Mouse (Mus musculus) CH12.LX (cell line): ENCODE measurements around the gene Klhl35. TPM values are rescaled to one million over a fixed set of nuclear protein-coding genes. Genes with fewer than 3 reads are reported as not detected.

Experiments
- DNase-seq: peaks from one replicate; pipeline ENCODE4 v3.0.0-alpha.2; 2013; ENCODE audit errors: extremely low read depth
- H3K27ac ChIP-seq: 2 replicates; pipeline ENCODE4 v1.5.1; 2012; ENCODE audit warnings: low read depth, mild to moderate bottlenecking, control low read depth, moderate library complexity; ENCODE audit not compliant: insufficient read depth
- H3K27me3 ChIP-seq: replicated peaks from 2 replicates; pipeline ENCODE3; 2012; ENCODE audit warnings: inconsistent platforms
- H3K36me3 ChIP-seq, 2 experiments: replicated peaks in 1 of 2; 2 replicates each; pipeline versions ENCODE3 to v1.6.1; 2012; ENCODE audit warnings: inconsistent platforms in 1 of 2, low read length in 1 of 2, mild to moderate bottlenecking in 1 of 2, mixed read lengths in 1 of 2, moderate library complexity in 1 of 2; ENCODE audit not compliant: control insufficient read depth in 1 of 2, insufficient read depth in 1 of 2
- H3K4me1 ChIP-seq, 2 experiments: 2 replicates each; pipeline ENCODE4 v1.6.1; 2012; ENCODE audit warnings: inconsistent platforms in 1 of 2, moderate library complexity in 1 of 2; ENCODE audit not compliant: insufficient read depth in 2 of 2, control insufficient read depth in 1 of 2
- H3K4me2 ChIP-seq: 2 replicates; pipeline ENCODE4 v1.6.1; 2012; ENCODE audit warnings: low read depth, mild to moderate bottlenecking, control low read depth; ENCODE audit not compliant: poor library complexity, insufficient read depth, severe bottlenecking
- H3K4me3 ChIP-seq, 3 experiments: fragments of 150-350 bp in 1 of 3; sonication (generic) in 1 of 3; replicated peaks in 1 of 3; 2 replicates each; pipeline versions ENCODE3 to v1.5.1; 2011 to 2012; ENCODE audit warnings: low read depth in 2 of 3, low read length in 2 of 3, mild to moderate bottlenecking in 2 of 3, moderate library complexity in 2 of 3, control low read depth in 1 of 3, improper control_type of control experiment in 1 of 3, inconsistent platforms in 1 of 3, mixed read lengths in 1 of 3; ENCODE audit not compliant: poor library complexity in 1 of 3
- H3K79me2 ChIP-seq: replicated peaks from 2 replicates; pipeline ENCODE4 v1.6.1; 2012; ENCODE audit warnings: mild to moderate bottlenecking, moderate library complexity; ENCODE audit not compliant: control insufficient read depth, poor library complexity, insufficient read depth, severe bottlenecking; ENCODE audit errors: extremely low read depth
- H3K9ac ChIP-seq: 2 replicates; pipeline ENCODE4 v1.6.1; 2012; ENCODE audit warnings: low read depth, mild to moderate bottlenecking, control low read depth, moderate library complexity; ENCODE audit not compliant: insufficient read depth
- H3K9me3 ChIP-seq: replicated peaks from 2 replicates; pipeline ENCODE3; 2012; ENCODE audit warnings: low read length, inconsistent platforms, mixed read lengths
- CHD1 ChIP-seq: IDR thresholded peaks from 2 replicates; pipeline ENCODE4 v1.6.1; 2012; ENCODE audit warnings: low read depth, low read length, improper control_type of control experiment, inconsistent platforms
- CHD2 ChIP-seq: IDR thresholded peaks from 2 replicates; pipeline ENCODE4 v1.6.1; 2011; ENCODE audit warnings: low read length, improper control_type of control experiment
- E2F4 ChIP-seq: IDR thresholded peaks from 2 replicates; pipeline ENCODE4 v1.6.1; 2011; ENCODE audit warnings: low read depth, low read length, improper control_type of control experiment; ENCODE audit not compliant: insufficient replicate concordance
- ELF1 ChIP-seq: IDR thresholded peaks from 2 replicates; pipeline ENCODE4 v1.6.1; 2014; ENCODE audit warnings: low read depth, mild to moderate bottlenecking, inconsistent platforms, low read length, improper control_type of control experiment
- ETS1 ChIP-seq: conservative IDR thresholded peaks from 2 replicates; pipeline ENCODE4 v1.6.1; 2012; ENCODE audit warnings: low read depth, mild to moderate bottlenecking, inconsistent platforms, low read length, improper control_type of control experiment, moderate library complexity
- GABPA ChIP-seq: IDR thresholded peaks from 2 replicates; pipeline ENCODE4 v1.6.1; 2012; ENCODE audit warnings: low read depth, low read length, improper control_type of control experiment, inconsistent platforms; ENCODE audit not compliant: insufficient replicate concordance
- HCFC1 ChIP-seq: IDR thresholded peaks from 2 replicates; pipeline ENCODE4 v1.6.1; 2012; ENCODE audit warnings: low read depth, mild to moderate bottlenecking, inconsistent platforms, low read length, improper control_type of control experiment
- IRF4 ChIP-seq: IDR thresholded peaks from 2 replicates; pipeline ENCODE4 v1.6.1; 2014; ENCODE audit warnings: low read depth, mild to moderate bottlenecking, inconsistent platforms, low read length, improper control_type of control experiment
- JUND ChIP-seq: conservative IDR thresholded peaks from 2 replicates; pipeline ENCODE4 v1.6.1; 2011; ENCODE audit warnings: low read depth, low read length, improper control_type of control experiment
- MXI1 ChIP-seq: IDR thresholded peaks from 2 replicates; pipeline ENCODE4 v1.6.1; 2011; ENCODE audit warnings: mild to moderate bottlenecking, low read depth, low read length, improper control_type of control experiment
- NRF1 ChIP-seq: IDR thresholded peaks from 2 replicates; pipeline ENCODE4 v1.6.1; 2014; ENCODE audit warnings: low read depth, mild to moderate bottlenecking, inconsistent platforms, low read length, improper control_type of control experiment, moderate library complexity
- PAX5 ChIP-seq: IDR thresholded peaks from 2 replicates; pipeline ENCODE4 v1.6.1; 2012; ENCODE audit warnings: low read length, inconsistent platforms, mixed read lengths
- SIN3A ChIP-seq: IDR thresholded peaks from 2 replicates; pipeline ENCODE4 v1.6.1; 2012; ENCODE audit warnings: low read length, improper control_type of control experiment, inconsistent platforms
- SMC3 ChIP-seq: IDR thresholded peaks from 2 replicates; pipeline ENCODE4 v1.6.1; 2011; ENCODE audit warnings: low read depth, low read length, improper control_type of control experiment
- UBTF ChIP-seq: IDR thresholded peaks from 2 replicates; pipeline ENCODE4 v1.6.1; 2012; ENCODE audit warnings: low read depth, mild to moderate bottlenecking, inconsistent platforms, low read length, improper control_type of control experiment, moderate library complexity
- USF1 ChIP-seq: IDR thresholded peaks from 2 replicates; pipeline ENCODE4 v1.6.1; 2014; ENCODE audit warnings: low read depth, mild to moderate bottlenecking, inconsistent platforms, low read length, improper control_type of control experiment
- ZKSCAN1 ChIP-seq: IDR thresholded peaks from 2 replicates; pipeline ENCODE4 v1.6.1; 2012; ENCODE audit warnings: low read depth, inconsistent platforms, low read length, improper control_type of control experiment, borderline replicate concordance
- ZMIZ1 ChIP-seq: IDR thresholded peaks from 2 replicates; pipeline ENCODE4 v1.6.1; 2012; ENCODE audit warnings: low read depth, mild to moderate bottlenecking, inconsistent platforms, low read length, improper control_type of control experiment
- ZNF384 ChIP-seq: IDR thresholded peaks from 2 replicates; pipeline ENCODE4 v1.6.1; 2012; ENCODE audit warnings: low read depth, low read length, improper control_type of control experiment, inconsistent platforms
- dilution Hi-C: fragments of 300-500 bp; cut with MboI; formaldehyde crosslinking; loops from 2 replicates; pipeline ENCODE4 v1.14.3; 2020; ENCODE audit warnings: low sequenced_read_pairs; ENCODE audit not compliant: extremely low pct_unique_long_range_greater_than_20kb, extremely low pct_ligation_motif_present
- in situ Hi-C: fragments of 300-500 bp; cut with MboI; formaldehyde crosslinking; loops from 3 replicates; pipeline ENCODE4 v1.14.3; 2019; ENCODE audit warnings: low sequenced_read_pairs, low pct_ligation_motif_present, low pct_unique_long_range_greater_than_20kb, mixed read lengths
- polyA plus RNA-seq: library from polyadenylated mRNA; unstranded; fragments of >175 nt; gene quantifications from 2 replicates; pipeline ENCODE4 v1.2.1, GENCODE M21; 2012; ENCODE audit warnings: low read depth; ENCODE audit not compliant: insufficient read length
- total RNA-seq, 2 experiments: library from RNA; depleted of rRNA; stranded (reverse); fragments of 300-350 nt in 1 of 2; fragments of >200 nt in 1 of 2; gene quantifications; 2 replicates each; pipeline ENCODE4 v1.2.3; 2012 to 2014

The Klhl35 gene
- total and polyA plus RNA-seq, 3 experiments, result not detected

GRCm38 (mm10) chr7:99425706-99426105 lies 40.1 kb upstream of the Klhl35 start:
- dilution Hi-C loops (no loop called here), in situ Hi-C loops (no loop called here)

GRCm38 (mm10) chr7:99427031-99427430 lies 38.8 kb upstream of the Klhl35 start:
- Histone ChIP-seq H3K4me1 (peaks cover 31 to 67% of the 10 kb centered on the region in 2 experiments), H3K4me3 (no peak overlapping the region), H3K36me3 (peaks cover 0 to 23% of the 10 kb centered on the region in 2 experiments), H3K79me2 (no peaks in the 10 kb centered on the region), H3K4me2 (no peak overlapping the region), H3K9me3 (no peaks in the 10 kb centered on the region), H3K27me3 (no peaks in the 10 kb centered on the region), H3K27ac (peak overlapping the region; percentile 86; the same call in 1 of the 2 replicates), H3K9ac (no peak overlapping the region)
- dilution Hi-C loops (no loop called here), in situ Hi-C loops (no loop called here)
- TF ChIP-seq HCFC1 (no peak), USF1 (no peak), PAX5 (no peak), NRF1 (no peak)
- DNase-seq, result no peak

More at GRCm38 (mm10) chr7:99425706-99426105, 40.1 kb upstream of the Klhl35 start:
- Histone ChIP-seq H3K9me3 (no peaks in the 10 kb centered on the region), H3K4me2 (no peak overlapping the region), H3K36me3 (peaks cover 0 to 23% of the 10 kb centered on the region in 2 experiments), H3K79me2 (no peaks in the 10 kb centered on the region), H3K27ac (no peak overlapping the region), H3K4me1 (peaks cover 29 to 65% of the 10 kb centered on the region in 2 experiments), H3K27me3 (no peaks in the 10 kb centered on the region), H3K9ac (no peak overlapping the region), H3K4me3 (no peak overlapping the region)
- TF ChIP-seq SMC3, result no peak
- no peak for TF ChIP-seq ETS1
- no peak for TF ChIP-seq SIN3A
- TF ChIP-seq IRF4, result no peak
- no peak for TF ChIP-seq MXI1
- TF ChIP-seq E2F4, result no peak
- TF ChIP-seq ZMIZ1, result no peak
- no peak for TF ChIP-seq UBTF
- no peak for TF ChIP-seq JUND
- no peak for TF ChIP-seq ELF1
- TF ChIP-seq CHD1, result no peak
- no peak for TF ChIP-seq GABPA
- no peak for TF ChIP-seq CHD2
- TF ChIP-seq ZNF384, result no peak
- no peak for TF ChIP-seq ZKSCAN1
- DNase-seq, result no peak
